Mouse (Mus musculus): ENCODE results near the gene Ubac2. TPM values are rescaled to one million over a fixed set of nuclear protein-coding genes. Genes with fewer than 3 reads are reported as not detected.

Gene Ubac2
- total and polyA plus RNA-seq, 3 experiments: 32.8 to 40.1 (median 35.5) TPM

- H3K27me3 ChIP-seq (replicated peaks): no peaks in the 10 kb centered on the region
- no peak overlapping the region for H3K9ac ChIP-seq (ENCODE audit: insufficient read depth, low read depth)
- no peaks in the 10 kb centered on the region for H3K79me2 ChIP-seq (replicated peaks; ENCODE audit: control insufficient read depth, extremely low read depth, insufficient read depth, poor library complexity, severe bottlenecking)
- H3K9me3 ChIP-seq (replicated peaks; ENCODE audit: low read length): no peaks in the 10 kb centered on the region
- no peak overlapping the region for H3K4me3 ChIP-seq (replicated peaks in 1 of 3; ENCODE audit: low read depth in 2 of 3, low read length in 2 of 3, poor library complexity in 1 of 3)
- H3K36me3 ChIP-seq (replicated peaks in 1 of 2; ENCODE audit: control insufficient read depth in 1 of 2, insufficient read depth in 1 of 2, low read length in 1 of 2): peaks cover 3 to 58% of the 10 kb centered on the region in 2 experiments
- in situ Hi-C loops (cut with MboI; ENCODE audit: low pct_ligation_motif_present, low pct_unique_long_range_greater_than_20kb, low sequenced_read_pairs) (no loop called here), dilution Hi-C loops (cut with MboI; ENCODE audit: extremely low pct_ligation_motif_present, extremely low pct_unique_long_range_greater_than_20kb, low sequenced_read_pairs) (no loop called here)
- no peak overlapping the region for H3K27ac ChIP-seq (ENCODE audit: insufficient read depth, low read depth)
- H3K4me2 ChIP-seq (ENCODE audit: insufficient read depth, low read depth, poor library complexity, severe bottlenecking): no peak overlapping the region
- DNase-seq (ENCODE audit: extremely low read depth): no peak
- TF ChIP-seq USF1 (IDR thresholded peaks at IDR 0.05; ENCODE audit: low read depth, low read length) (no peak), POLR2AphosphoS2 (IDR thresholded peaks at IDR 0.05; ENCODE audit: low read depth, low read length) (no peak), CHD1 (IDR thresholded peaks at IDR 0.05; ENCODE audit: low read depth, low read length) (no peak), BHLHE40 (IDR thresholded peaks at IDR 0.05; ENCODE audit: low read depth, low read length) (no peak), ZKSCAN1 (IDR thresholded peaks at IDR 0.05; ENCODE audit: borderline replicate concordance, low read depth, low read length) (no peak), USF2 (conservative IDR thresholded peaks at IDR 0.05; ENCODE audit: low read depth, low read length) (no peak)
- H3K4me1 ChIP-seq (ENCODE audit: control insufficient read depth in 1 of 2, insufficient read depth in 2 of 2): peaks cover 5 to 52% of the 10 kb centered on the region in 2 experiments
Measured at GRCm38 (mm10) chr14:121989331-121989730, 110.9 kb downstream of the Ubac2 start.

- no peak overlapping the region for H3K4me2 ChIP-seq (ENCODE audit: insufficient read depth, low read depth, poor library complexity, severe bottlenecking)
- H3K36me3 ChIP-seq (replicated peaks in 1 of 2; ENCODE audit: control insufficient read depth in 1 of 2, insufficient read depth in 1 of 2, low read length in 1 of 2): peaks cover 5 to 59% of the 10 kb centered on the region in 2 experiments
- no peak for TF ChIP-seq EP300 (IDR thresholded peaks at IDR 0.05; ENCODE audit: low read length)
- no peak for TF ChIP-seq MAZ (IDR thresholded peaks at IDR 0.05; ENCODE audit: low read depth, low read length)
- no peak for TF ChIP-seq IRF4 (IDR thresholded peaks at IDR 0.05; ENCODE audit: low read depth, low read length)
- no peak for TF ChIP-seq TBP (conservative IDR thresholded peaks at IDR 0.05; ENCODE audit: low read depth, low read length)
- no peak for TF ChIP-seq NELFE (IDR thresholded peaks at IDR 0.05; ENCODE audit: low read depth, low read length)
- no peak for TF ChIP-seq CHD1 (IDR thresholded peaks at IDR 0.05; ENCODE audit: low read depth, low read length)
- TF ChIP-seq RAD21 (IDR thresholded peaks at IDR 0.05; ENCODE audit: low read depth, low read length): no peak
- TF ChIP-seq JUND (conservative IDR thresholded peaks at IDR 0.05; ENCODE audit: low read depth, low read length): no peak
- DNase-seq (ENCODE audit: extremely low read depth): no peak
- H3K4me1 ChIP-seq (ENCODE audit: control insufficient read depth in 1 of 2, insufficient read depth in 2 of 2): peaks cover 3 to 50% of the 10 kb centered on the region in 2 experiments
- H3K79me2 ChIP-seq (replicated peaks; ENCODE audit: control insufficient read depth, extremely low read depth, insufficient read depth, poor library complexity, severe bottlenecking): no peaks in the 10 kb centered on the region
- no peak overlapping the region for H3K27ac ChIP-seq (ENCODE audit: insufficient read depth, low read depth)
- H3K27me3 ChIP-seq (replicated peaks): no peaks in the 10 kb centered on the region
- H3K9ac ChIP-seq (ENCODE audit: insufficient read depth, low read depth): no peak overlapping the region
- no peaks in the 10 kb centered on the region for H3K9me3 ChIP-seq (replicated peaks; ENCODE audit: low read length)
- no peak overlapping the region for H3K4me3 ChIP-seq (replicated peaks in 1 of 3; ENCODE audit: low read depth in 2 of 3, low read length in 2 of 3, poor library complexity in 1 of 3)
- in situ Hi-C loops (cut with MboI; ENCODE audit: low pct_ligation_motif_present, low pct_unique_long_range_greater_than_20kb, low sequenced_read_pairs) (no loop called here), dilution Hi-C loops (cut with MboI; ENCODE audit: extremely low pct_ligation_motif_present, extremely low pct_unique_long_range_greater_than_20kb, low sequenced_read_pairs) (no loop called here)
Measured at GRCm38 (mm10) chr14:121989869-121990268, 111.4 kb downstream of the Ubac2 start.

GRCm38 (mm10) chr14:121990897-121991296 is 112.5 kb downstream of the Ubac2 start:
- no peaks in the 10 kb centered on the region for H3K27me3 ChIP-seq (replicated peaks)
- no peak for DNase-seq (ENCODE audit: extremely low read depth)
- H3K36me3 ChIP-seq (replicated peaks in 1 of 2; ENCODE audit: control insufficient read depth in 1 of 2, insufficient read depth in 1 of 2, low read length in 1 of 2): peaks cover 11 to 69% of the 10 kb centered on the region in 2 experiments
- H3K4me1 ChIP-seq (ENCODE audit: control insufficient read depth in 1 of 2, insufficient read depth in 2 of 2): peaks cover 3 to 51% of the 10 kb centered on the region in 2 experiments; a peak in 3 of 4 replicates
- H3K4me3 ChIP-seq (replicated peaks in 1 of 3; ENCODE audit: low read depth in 2 of 3, low read length in 2 of 3, poor library complexity in 1 of 3): no peak overlapping the region
- H3K27ac ChIP-seq (ENCODE audit: insufficient read depth, low read depth): no peak overlapping the region
- in situ Hi-C loops (cut with MboI; ENCODE audit: low pct_ligation_motif_present, low pct_unique_long_range_greater_than_20kb, low sequenced_read_pairs): no loop called here
- H3K4me2 ChIP-seq (ENCODE audit: insufficient read depth, low read depth, poor library complexity, severe bottlenecking): no peak overlapping the region
- H3K9ac ChIP-seq (ENCODE audit: insufficient read depth, low read depth): no peak overlapping the region
- no peaks in the 10 kb centered on the region for H3K9me3 ChIP-seq (replicated peaks; ENCODE audit: low read length)
- dilution Hi-C loops (cut with MboI; ENCODE audit: extremely low pct_ligation_motif_present, extremely low pct_unique_long_range_greater_than_20kb, low sequenced_read_pairs): no loop called here
- no peaks in the 10 kb centered on the region for H3K79me2 ChIP-seq (replicated peaks; ENCODE audit: control insufficient read depth, extremely low read depth, insufficient read depth, poor library complexity, severe bottlenecking)
- TF ChIP-seq EP300 (IDR thresholded peaks at IDR 0.05; ENCODE audit: low read length) (no peak), ZMIZ1 (IDR thresholded peaks at IDR 0.05; ENCODE audit: low read depth, low read length) (no peak), UBTF (IDR thresholded peaks at IDR 0.05; ENCODE audit: low read depth, low read length) (no peak), MXI1 (IDR thresholded peaks at IDR 0.05; ENCODE audit: low read depth, low read length) (no peak), POLR2AphosphoS2 (IDR thresholded peaks at IDR 0.05; ENCODE audit: low read depth, low read length) (no peak), MAFK (IDR thresholded peaks at IDR 0.05; ENCODE audit: insufficient replicate concordance, low read length) (no peak), RCOR1 (conservative IDR thresholded peaks at IDR 0.05; ENCODE audit: low read depth, low read length) (no peak), RAD21 (IDR thresholded peaks at IDR 0.05; ENCODE audit: low read depth, low read length) (no peak), CHD1 (IDR thresholded peaks at IDR 0.05; ENCODE audit: low read depth, low read length) (no peak), TCF12 (IDR thresholded peaks at IDR 0.05; ENCODE audit: low read depth, low read length) (no peak), ZKSCAN1 (IDR thresholded peaks at IDR 0.05; ENCODE audit: borderline replicate concordance, low read depth, low read length) (no peak), GABPA (IDR thresholded peaks at IDR 0.05; ENCODE audit: insufficient replicate concordance, low read depth, low read length) (no peak), JUN (IDR thresholded peaks at IDR 0.05; ENCODE audit: insufficient read depth, low read depth, low read length) (no peak), HCFC1 (IDR thresholded peaks at IDR 0.05; ENCODE audit: low read depth, low read length) (no peak), KAT2A (IDR thresholded peaks at IDR 0.05; ENCODE audit: insufficient replicate concordance, low read length) (no peak), MYC (IDR thresholded peaks at IDR 0.05; ENCODE audit: low read depth, low read length) (no peak)

All from CH12.LX (cell line).